Mouse (Mus musculus): ENCODE measurements around the gene Parva. TPM values are rescaled to one million over a fixed set of nuclear protein-coding genes. Genes with fewer than 3 reads are reported as not detected.

The Parva gene
- total RNA-seq, 2 experiments from 2014 or later, result 47.0 to 49.7 TPM

DNA sequence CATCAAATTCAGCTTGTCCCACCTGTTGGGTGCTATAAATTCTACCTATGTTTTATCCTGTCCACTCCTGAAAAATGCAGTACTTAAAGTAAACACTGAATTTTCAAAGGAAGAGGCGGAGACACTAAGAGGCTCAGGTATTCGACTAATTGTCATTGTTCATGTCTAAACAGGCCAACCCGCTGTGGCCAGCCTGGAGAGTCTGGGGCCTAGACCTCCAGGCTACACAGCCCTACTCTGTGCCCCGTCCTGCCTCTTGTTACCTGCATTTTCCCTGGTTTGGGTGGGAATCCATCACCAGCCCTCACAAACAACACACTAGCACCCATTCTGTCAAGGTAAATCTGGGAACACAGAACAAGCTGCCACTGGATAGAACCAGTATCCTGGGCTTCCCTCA, 9.7 kb upstream of the Parva start:
- DNase-seq (ENCODE audit: low spot score in 2 of 2), result no peak

DNA sequence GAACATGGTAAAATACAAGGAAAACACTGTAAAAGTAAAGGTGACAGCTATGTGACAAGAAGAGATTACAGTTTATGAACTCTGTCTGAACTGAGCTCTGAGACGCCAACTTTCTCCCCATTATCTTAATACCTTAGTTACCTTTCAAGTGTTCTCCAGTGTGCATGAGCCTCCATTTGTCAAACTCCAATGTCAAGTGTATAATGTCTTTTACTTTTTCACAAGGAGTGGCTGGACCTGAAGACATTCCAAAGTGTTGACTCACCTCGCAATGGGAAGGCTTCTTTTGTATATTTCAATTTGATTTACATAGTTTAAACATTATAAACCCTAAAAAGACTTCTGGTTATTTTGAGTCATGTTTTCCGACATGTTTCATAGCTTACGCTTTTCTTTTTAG, 3.9 kb upstream of the Parva start:
- DNase-seq (ENCODE audit: low spot score in 2 of 2), result no peak

- DNase-seq (ENCODE audit: low spot score in 2 of 2), result no peak
Measured at GRCm38 (mm10) chr7:112426811-112427210, 494 bp upstream of the Parva start.

GRCm38 (mm10) chr7:112428158-112428535, 842 bp downstream of the Parva start:
- peak; percentile 31 to 55 for DNase-seq (ENCODE audit: low spot score in 2 of 2)

DNA sequence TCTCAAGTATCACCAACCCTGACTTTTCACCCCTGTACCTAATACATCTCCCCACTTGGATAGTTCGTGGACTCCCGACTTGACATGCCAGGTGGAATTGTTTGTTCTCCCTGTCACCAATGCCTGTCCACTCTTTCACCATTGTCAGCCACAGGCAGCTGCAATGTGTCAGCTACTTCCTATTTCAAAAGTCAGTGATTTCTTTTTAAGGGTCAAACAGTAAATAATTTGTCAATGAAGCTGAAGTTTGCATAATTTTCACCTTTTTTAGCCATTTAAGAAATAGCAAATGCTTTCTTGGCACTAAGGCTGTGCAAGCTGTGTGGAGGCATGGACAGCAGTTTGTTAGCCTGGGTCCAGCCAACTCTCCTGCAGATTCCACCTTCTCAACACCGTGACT, 12.5 kb downstream of the Parva start:
- no peak for DNase-seq (ENCODE audit: low spot score in 2 of 2)

DNA sequence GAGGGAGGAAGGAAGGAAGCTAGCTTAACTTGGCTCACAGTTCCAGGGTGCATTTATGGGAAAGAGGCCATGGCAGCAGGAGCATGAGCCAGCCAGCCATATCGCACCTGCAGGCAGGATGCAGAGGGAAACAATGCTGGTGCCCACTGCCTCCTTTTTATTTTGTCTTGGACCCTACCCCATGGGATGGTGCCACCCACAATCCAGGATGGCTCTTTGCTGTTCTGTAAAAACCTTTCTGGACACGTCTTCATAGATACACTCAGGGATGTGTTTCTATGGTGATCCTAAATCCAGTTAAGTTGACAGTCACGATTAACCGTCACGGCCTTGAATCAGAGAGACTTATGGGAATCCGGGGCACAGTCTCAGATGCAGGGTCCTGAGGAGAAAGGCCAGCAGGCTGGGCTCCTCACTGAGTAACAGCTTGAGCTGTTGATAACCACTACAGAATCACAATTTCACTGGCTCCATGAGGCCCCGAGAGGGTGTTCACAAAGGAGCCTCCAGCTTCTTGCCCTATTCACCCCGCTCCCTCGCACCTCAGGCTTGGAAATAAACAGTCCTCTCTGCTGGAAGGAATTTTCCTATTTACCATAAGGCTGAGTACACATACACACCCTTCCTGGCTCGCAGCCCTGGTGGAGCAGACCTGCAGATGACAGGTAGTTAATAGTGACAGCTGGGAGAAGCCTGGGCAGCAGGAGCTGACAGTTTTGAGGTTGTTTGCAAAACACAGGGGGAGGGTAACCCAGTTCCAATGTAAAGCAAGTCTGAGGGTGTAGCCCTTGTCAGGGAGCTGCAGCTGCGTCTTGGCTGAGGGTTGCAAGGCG, 17.1 kb downstream of the Parva start:
- DNase-seq (ENCODE audit: low spot score in 2 of 2), result no peak

GRCm38 (mm10) chr7:112444985-112445367, 17.7 kb downstream of the Parva start:
- no peak for DNase-seq (ENCODE audit: low spot score in 2 of 2)

GRCm38 (mm10) chr7:112446498-112446897, 19.2 kb downstream of the Parva start:
- no peak for DNase-seq (ENCODE audit: low spot score in 2 of 2)

DNA sequence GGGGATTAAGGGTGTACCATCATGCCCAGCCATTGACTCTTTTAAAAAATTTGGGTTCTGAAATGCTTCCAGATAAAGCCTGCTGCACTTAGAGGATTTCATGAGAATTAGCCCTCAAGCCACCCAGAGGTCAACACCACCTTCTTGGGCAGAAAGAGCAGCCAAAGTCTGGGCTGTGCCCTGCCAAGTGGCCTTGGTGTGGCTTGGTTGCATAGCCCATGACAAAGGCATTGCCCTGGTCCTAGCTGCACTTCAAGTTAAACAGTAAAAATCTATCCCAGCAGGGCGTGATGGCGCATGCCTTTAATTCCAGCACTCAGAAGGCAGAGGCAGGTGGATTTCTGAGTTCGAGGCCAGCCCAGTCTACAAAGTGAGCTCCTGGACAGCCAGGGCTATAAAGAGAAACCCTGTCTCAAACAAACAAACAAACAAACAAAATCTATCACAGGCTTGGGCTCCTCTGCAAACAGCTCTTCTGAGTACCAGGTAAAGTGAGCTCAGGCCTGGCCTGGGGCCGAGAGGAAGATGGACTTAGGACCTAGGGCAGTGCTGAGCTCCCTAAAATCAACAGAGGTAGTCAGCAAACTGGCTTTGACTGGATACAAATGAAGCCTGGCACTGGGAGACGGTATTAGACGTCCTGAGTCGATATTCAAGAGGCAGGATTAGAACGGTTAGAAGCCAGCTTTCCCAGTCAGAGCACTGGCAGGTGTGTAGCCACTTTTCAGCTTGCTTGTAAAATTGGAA, 22.8 kb downstream of the Parva start:
- no peak for DNase-seq (ENCODE audit: low spot score in 2 of 2)

- DNase-seq (ENCODE audit: low spot score in 2 of 2), result no peak
Measured at GRCm38 (mm10) chr7:112452471-112452870, 25.2 kb downstream of the Parva start.

DNA sequence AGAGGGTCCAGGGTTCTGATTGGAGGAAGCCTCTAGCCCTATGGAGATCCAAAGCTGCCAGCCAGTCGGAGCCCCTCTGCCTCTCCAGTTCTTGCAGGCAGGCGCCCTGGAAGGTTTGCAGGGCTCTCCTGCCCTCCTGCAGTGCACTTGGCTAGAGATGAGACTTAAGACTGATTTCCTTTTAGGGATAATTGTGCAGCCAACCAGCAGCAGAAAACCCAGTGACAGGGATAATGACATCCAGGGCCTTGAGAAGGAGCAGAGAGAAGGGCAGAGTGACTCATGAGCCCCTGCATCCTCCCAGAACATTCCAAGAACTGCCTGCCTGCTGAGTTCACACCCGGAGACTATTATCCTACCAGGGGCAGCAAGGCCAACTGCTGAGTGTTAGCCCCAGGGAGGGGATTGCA, 26.5 kb downstream of the Parva start:
- DNase-seq (ENCODE audit: low spot score in 2 of 2), result no peak

GRCm38 (mm10) chr7:112454380-112454779, 27.1 kb downstream of the Parva start:
- DNase-seq (ENCODE audit: low spot score in 2 of 2), result no peak

GRCm38 (mm10) chr7:112454951-112455350, 27.6 kb downstream of the Parva start:
- DNase-seq (ENCODE audit: low spot score in 2 of 2), result no peak

DNA sequence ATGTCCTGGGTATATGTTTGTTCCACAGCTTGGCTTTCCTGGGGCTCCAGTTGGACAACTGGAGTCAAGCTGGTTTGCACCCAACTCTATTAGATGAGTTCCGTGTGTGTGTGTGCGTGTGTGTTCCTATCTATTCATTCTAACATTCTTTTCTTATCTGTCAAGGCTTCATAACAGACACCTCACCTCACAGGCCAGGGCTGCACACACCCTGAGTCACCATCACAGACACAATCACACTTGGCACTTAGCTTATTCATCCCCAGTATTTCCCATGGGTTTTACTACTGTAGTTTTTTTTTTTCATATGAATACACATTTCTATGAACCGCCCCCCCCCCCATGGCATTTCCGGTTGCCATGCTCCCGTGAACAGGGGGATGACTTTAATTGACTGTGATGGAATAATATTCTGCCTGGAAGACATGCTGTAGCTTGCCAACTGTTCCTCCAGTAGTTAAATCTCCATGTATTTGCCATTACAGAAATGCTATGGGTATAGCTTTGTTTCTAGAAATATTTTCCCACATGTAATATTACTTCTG, 28.3 kb downstream of the Parva start:
- DNase-seq (ENCODE audit: low spot score in 2 of 2), result no peak

DNA sequence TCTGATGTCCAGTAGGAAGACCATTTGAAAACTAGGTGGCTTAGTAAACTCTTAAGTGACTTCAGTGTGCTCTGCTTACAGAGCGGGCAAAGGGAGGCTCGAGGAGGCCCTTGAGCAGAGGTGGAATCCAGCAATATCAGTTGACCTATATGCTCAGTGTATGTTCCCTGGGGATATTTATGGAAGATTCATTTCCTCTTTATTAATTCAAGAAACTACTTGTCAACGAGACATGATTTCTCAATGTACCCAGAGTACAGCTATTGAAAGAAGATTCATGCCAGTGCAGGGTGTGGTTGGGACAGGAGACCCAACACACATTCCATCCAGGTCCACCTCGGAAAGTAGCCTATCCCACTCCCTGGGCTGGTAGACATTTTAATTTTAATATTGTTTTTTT, 30.1 kb downstream of the Parva start:
- DNase-seq (ENCODE audit: low spot score in 2 of 2), result no peak

- DNase-seq (ENCODE audit: low spot score in 2 of 2), result no peak
Measured at GRCm38 (mm10) chr7:112457920-112458319, 30.6 kb downstream of the Parva start.

DNA sequence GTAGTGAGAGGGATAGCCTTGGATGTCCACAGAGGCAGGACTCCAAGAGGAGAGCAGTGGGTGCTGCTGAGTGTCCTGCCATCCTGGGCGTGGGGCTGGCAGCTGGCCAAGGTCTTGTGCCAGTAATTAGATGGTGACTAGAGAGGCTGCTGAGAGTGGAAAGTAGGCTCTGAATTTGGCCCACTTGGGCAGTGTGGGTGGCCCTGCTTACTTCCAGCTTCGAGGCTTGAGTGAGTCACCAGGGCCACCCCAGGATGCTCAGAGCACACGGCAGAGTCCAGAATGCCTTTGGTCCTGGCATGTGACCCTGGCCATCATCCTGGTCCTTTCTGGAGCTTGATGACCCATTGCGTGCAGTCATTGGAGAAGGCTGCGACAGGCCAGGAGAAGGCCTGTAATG, 31.1 kb downstream of the Parva start:
- DNase-seq (ENCODE audit: low spot score in 2 of 2), result no peak

DNA sequence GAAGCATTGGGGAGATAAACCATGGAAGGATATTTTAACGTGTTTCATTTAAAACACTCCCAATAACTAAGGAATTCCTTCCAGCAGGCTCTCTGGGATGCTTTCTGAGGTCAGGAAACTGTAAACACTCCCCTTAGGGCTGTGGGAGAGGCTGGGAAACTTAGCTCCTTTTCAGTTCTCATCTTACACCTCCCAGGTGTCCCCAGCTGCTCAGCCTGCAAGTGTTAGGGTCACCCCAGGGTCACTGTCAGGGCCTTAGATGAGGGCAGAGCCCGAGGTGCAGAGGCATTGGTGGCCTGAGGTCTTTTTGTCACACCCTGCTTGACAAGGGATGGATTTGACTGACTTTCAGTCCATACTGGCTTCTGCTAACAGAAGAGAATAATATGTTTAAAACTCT, 35.8 kb downstream of the Parva start:
- no peak for DNase-seq (ENCODE audit: low spot score in 2 of 2)

DNA sequence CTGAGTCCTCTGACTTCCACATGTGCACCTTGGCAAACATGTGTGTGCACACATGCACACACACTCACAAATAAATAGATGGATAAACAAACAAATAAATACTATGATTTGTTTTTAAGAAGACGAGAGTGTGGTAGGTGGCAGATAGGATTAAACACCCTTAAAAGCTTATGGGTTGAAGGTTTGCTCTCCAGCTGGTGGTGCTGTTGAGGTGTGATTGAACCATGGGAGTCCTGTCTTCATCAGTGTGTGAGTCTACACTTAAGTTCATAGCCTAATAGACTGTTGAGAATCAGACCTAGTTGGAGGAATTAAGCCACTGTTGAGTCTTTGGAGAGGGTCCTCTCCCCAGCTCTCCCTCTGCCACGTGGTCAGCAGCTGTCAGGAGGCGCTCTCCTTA, 38.6 kb downstream of the Parva start:
- DNase-seq (ENCODE audit: low spot score in 2 of 2), result peak in 1 of 2 experiments; percentile 49

GRCm38 (mm10) chr7:112466786-112467185, 39.5 kb downstream of the Parva start:
- DNase-seq (ENCODE audit: low spot score in 2 of 2), result no peak

DNA sequence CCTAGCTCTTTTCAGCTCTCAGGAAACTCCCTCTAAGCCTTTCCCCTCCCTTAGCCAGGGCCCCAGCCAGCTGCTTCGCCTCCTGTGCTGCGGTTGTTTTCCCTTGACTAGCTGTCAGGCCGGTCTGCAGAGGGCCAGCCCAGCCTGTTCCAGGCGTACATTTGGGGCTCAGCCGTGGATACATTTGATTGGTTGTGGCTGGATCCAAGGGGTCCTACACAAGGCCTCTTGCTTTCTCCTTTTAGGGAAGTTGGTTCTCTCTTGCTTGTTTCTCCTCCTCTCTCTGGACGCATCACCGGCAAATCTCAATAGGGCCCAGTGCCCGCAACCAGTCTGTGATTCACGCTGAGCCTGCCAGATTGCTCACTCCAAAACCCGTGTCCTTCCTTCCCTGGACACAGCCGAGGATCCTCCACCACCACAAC, 40.4 kb downstream of the Parva start:
- DNase-seq (ENCODE audit: low spot score in 2 of 2), result no peak

DNA sequence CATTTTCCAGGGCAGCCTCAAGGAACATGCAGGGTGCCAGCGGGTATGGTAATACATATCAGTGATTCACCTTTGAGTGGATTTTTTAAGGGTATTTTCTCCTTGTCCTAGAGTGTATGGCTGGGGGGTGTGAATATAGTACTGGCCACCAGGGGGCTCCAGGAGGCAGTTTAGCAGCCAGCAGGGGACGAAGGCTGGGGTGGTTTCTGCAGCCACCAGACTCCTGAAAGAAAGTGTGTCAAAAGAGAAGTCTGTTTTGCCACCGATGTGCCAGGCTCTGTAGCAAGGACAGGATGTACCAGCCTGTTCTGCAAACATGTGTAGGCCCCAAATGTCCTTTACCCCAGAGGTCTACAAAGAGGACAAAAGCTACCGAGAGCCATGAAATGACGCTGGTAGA, 42.5 kb downstream of the Parva start:
- DNase-seq (ENCODE audit: low spot score in 2 of 2), result peak; percentile 67 to 90

Measured in layer of hippocampus, adult 18-20 months (tissue).